Mouse (Mus musculus) stomach, postnatal 0 days (tissue): ENCODE results near the gene Tubgcp6. TPM values are rescaled to one million over a fixed set of nuclear protein-coding genes. Genes with fewer than 3 reads are reported as not detected.

Experiments used
- ATAC-seq: fragments of 200-750 bp; cut with Nextera tagmentation; 2 replicates; pipeline ENCODE4 v1.8.0; 2017; ENCODE audit not compliant: low FRiP score, low TSS enrichment
- DNase-seq: peaks from one replicate; pipeline ENCODE4 v3.0.0-alpha.2; 2016; ENCODE audit warnings: low spot score
- H3K27ac ChIP-seq: fragments of 300-500 bp; sonication (generic); replicated peaks from 2 replicates; pipeline ENCODE4 v1.5.1; 2014; ENCODE audit warnings: mild to moderate bottlenecking, control low read depth
- H3K27me3 ChIP-seq: fragments of 300-500 bp; sonication (generic); 2 replicates; pipeline ENCODE4 v1.6.1; 2014; ENCODE audit warnings: low read length; ENCODE audit not compliant: control insufficient read depth, insufficient read depth
- H3K36me3 ChIP-seq: fragments of 300-500 bp; sonication (generic); 2 replicates; pipeline ENCODE4 v1.6.1; 2014; ENCODE audit warnings: low read length, mixed read lengths; ENCODE audit not compliant: control insufficient read depth, insufficient read depth
- H3K4me1 ChIP-seq: fragments of 300-500 bp; sonication (generic); replicated peaks from 2 replicates; pipeline ENCODE4 v1.6.1; 2014; ENCODE audit warnings: antibody characterized with exemption; ENCODE audit not compliant: control insufficient read depth, insufficient read depth
- H3K4me2 ChIP-seq: fragments of 300-500 bp; sonication (generic); replicated peaks from 2 replicates; pipeline ENCODE4 v1.6.1; 2014; ENCODE audit warnings: low read depth, mild to moderate bottlenecking, control low read depth, moderate library complexity
- H3K4me3 ChIP-seq: fragments of 300-500 bp; sonication (generic); 2 replicates; pipeline ENCODE4 v1.5.1; 2014; ENCODE audit warnings: low read depth, low read length, control low read depth
- H3K9ac ChIP-seq: fragments of 300-500 bp; sonication (generic); 2 replicates; pipeline ENCODE4 v1.6.1; 2014; ENCODE audit warnings: mild to moderate bottlenecking, low read length, control low read depth, mixed read lengths
- H3K9me3 ChIP-seq: fragments of 300-500 bp; sonication (generic); 2 replicates; pipeline ENCODE4 v1.6.1; 2016; ENCODE audit warnings: low read length; ENCODE audit not compliant: control insufficient read depth
- CTCF ChIP-seq: IDR thresholded peaks from 2 replicates; pipeline ENCODE4 v1.5.1; 2016; ENCODE audit warnings: antibody characterized with exemption, low read depth, mild to moderate bottlenecking, moderate library complexity
- EP300 ChIP-seq: optimal IDR thresholded peaks from 2 replicates; pipeline ENCODE3; 2016; ENCODE audit warnings: antibody characterized with exemption
- WGBS: fragments of 180-500 bp; shearing (Covaris S2); extraction: QIAGEN DNeasy Blood & Tissue Kit; methylation state at CpG from one replicate; pipeline ENCODE4 v1.1.7; 2014; 5-methylcytosine and 5-hydroxymethylcytosine counted together
- polyA plus RNA-seq: library from polyadenylated mRNA; unstranded; fragments of >200 nt; fragmentation: Nextera tagmentation; extraction: Ambion mirVana; gene quantifications from 2 replicates; pipeline ENCODE4 v1.2.1, GENCODE M21; 2015

Tubgcp6 gene
- 4.0 and 5.2 TPM in 2 replicates for polyA plus RNA-seq

DNA sequence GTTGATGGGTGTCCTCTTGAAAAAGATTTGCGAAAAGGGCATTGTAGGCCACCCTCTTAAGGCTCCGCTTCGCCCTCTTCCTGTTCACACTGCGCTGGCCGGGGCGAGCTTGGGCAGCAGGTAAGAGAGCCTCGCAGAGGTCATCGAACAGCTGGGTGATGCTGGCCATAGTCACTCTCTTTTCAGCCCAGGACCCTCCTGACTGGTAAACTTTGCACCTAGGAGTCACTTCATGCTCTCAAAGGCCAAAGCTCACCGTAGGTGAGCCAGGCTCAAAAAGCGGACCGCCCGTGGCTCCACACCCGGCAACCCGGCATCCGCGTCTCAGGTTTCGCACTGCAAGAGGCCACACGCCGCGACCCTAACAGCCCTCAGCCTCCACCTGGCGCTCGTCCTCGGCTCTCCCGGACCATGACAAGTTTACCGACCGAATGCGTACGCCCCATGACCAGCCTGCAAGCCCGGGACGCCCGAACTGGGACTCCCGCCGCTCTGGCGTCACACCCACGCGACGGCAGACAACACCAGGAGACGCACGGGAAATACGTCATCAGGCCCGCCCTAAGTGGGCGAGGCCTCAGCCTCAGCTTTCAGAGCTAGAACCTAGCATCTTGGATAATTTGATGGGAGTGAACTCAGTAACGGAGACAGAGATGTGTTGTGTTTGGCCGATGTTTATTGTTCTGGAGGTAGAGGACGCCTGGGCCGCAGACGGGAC lies at the start of gene Tubgcp6:
TSS of gene Tubgcp6 (minus strand) at position 464 of the 718 bp plus-strand sequence.
- peak within 1 kb of the TSS; percentile 90 for H3K4me3 ChIP-seq
- no peaks in the 10 kb centered on the region for H3K9me3 ChIP-seq
- no peak for TF ChIP-seq EP300
- no peak for TF ChIP-seq CTCF
- peak within 1 kb of the TSS; percentile 84 for H3K9ac ChIP-seq
- 0% methylated on average over 47 of the region's 47 CpGs for WGBS
- no peaks in the 10 kb centered on the region; the same call in 1 of the 2 replicates for H3K36me3 ChIP-seq
- H3K27me3 ChIP-seq = no peaks in the 10 kb centered on the region
- peak within 1 kb of the TSS; percentile 94 for H3K4me2 ChIP-seq
- H3K27ac ChIP-seq = peak within 1 kb of the TSS; percentile 71
- peaks cover 8% of the 10 kb centered on the region; the same call in 1 of the 2 replicates for H3K4me1 ChIP-seq
- peak; percentile 96 for DNase-seq
- peak; percentile 87 for ATAC-seq

DNA sequence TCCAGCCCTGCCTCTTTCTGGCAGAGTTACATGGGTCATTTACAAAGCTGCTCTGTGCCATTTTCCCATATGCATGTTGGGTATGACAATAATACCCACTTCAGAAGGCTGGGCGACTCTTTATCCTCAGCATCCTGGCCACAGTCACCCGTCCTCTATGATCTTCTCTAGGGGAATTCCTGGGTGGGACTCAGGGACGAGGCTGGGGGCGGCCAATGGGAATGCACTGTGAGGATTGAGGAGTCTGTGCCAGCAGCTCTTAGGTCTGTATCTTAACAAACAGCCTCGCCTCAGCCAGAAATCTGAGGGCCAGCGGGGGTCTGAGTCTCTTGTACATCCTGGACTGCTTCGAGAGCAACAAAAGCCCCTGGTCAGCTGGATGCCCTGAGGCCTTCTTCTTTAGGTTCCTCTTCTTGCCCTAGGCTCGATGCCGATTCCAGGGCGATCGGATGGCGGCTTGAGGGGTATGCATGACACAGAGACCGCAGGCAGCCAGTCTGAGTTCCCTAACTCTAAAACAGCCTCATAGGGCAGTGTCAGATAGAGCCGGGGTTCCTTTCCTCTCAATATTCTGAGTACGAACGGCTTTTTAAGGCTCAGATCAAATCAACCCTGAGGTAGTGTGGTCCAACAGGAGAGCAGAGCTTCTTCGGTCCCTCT lies 49.5 kb upstream of the Tubgcp6 start:
- no peak for DNase-seq
- Histone ChIP-seq H3K27me3 (no peaks in the 10 kb centered on the region), H3K9me3 (no peaks in the 10 kb centered on the region), H3K27ac (peak overlapping the region; percentile 95), H3K36me3 (peaks cover 5% of the 10 kb centered on the region), H3K9ac (peak overlapping the region; percentile 71), H3K4me3 (peak overlapping the region; percentile 57), H3K4me2 (peak overlapping the region; percentile 100), H3K4me1 (peaks cover 34% of the 10 kb centered on the region)
- TF ChIP-seq CTCF (no peak), EP300 (no peak)
- WGBS = 45% methylated on average over 17 of the region's 17 CpGs
- ATAC-seq = no peak

DNA sequence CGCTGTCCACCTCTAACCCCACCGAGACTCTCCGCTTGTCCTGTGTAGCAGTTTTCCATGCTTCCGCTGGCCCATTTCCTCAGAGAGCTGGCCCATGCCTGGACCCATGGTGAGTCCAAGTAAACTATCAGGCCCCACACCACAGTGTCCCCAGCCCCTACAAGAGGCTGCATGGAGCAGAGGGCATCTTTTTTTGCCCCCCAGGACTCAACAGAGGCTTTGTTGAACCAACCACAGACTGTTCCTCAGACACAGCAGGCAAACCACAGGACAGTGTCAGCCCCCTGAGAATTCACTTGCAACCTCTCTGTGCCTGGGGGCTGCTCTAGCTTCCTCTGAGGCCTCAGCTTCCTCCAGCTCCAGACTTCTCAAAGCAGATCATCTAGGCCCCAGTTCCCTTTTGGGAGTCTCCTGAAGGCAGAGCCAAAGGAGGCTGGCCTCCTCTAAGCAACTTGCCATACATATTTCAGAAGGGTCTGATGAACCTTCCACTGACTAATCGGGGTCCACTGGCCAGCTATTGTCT lies 48.7 kb upstream of the Tubgcp6 start:
- TF ChIP-seq EP300 (no peak), CTCF (no peak)
- Histone ChIP-seq H3K9ac (no peak overlapping the region), H3K9me3 (no peaks in the 10 kb centered on the region), H3K36me3 (peaks cover 12% of the 10 kb centered on the region), H3K27ac (0 out of 2 replicates have a peak overlapping the region, but pooled peaks have one; percentile 5), H3K4me2 (no peak overlapping the region), H3K4me1 (peaks cover 27% of the 10 kb centered on the region), H3K27me3 (no peaks in the 10 kb centered on the region), H3K4me3 (no peak overlapping the region)
- 83% methylated on average over 5 of the region's 5 CpGs for WGBS
- ATAC-seq (no peak), DNase-seq (no peak)

DNA sequence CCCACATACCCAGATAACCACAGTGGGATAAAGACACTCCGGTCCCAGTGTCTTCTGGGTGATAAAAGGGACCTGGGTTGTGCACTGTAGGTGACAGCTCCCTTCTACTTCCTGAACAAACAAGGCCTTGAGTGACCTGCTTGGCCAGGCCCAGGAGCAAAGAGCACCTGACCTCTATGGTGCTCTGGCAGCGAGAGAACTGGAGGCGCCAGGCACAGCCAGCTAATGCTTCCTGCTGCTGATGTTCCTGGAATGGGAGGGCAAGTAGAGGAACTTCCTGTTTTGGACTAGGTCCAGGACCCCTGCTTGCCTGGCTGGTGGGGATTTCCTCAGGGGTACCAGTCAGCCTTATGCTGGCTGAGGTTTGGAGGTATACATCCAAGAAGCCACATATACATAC lies 47.2 kb upstream of the Tubgcp6 start:
- Histone ChIP-seq H3K36me3 (peaks cover 24% of the 10 kb centered on the region), H3K4me2 (no peak overlapping the region; the same call in 1 of the 2 replicates), H3K9ac (0 out of 2 replicates have a peak overlapping the region, but pooled peaks have one; percentile 8), H3K27ac (peak overlapping the region; percentile 88), H3K4me1 (peaks cover 25% of the 10 kb centered on the region), H3K9me3 (no peaks in the 10 kb centered on the region), H3K4me3 (no peak overlapping the region), H3K27me3 (no peaks in the 10 kb centered on the region)
- 40% methylated on average over 3 of the region's 3 CpGs for WGBS
- TF ChIP-seq EP300 = no peak
- no peak for TF ChIP-seq CTCF
- DNase-seq (peak; percentile 65), ATAC-seq (peak; percentile 55)

DNA sequence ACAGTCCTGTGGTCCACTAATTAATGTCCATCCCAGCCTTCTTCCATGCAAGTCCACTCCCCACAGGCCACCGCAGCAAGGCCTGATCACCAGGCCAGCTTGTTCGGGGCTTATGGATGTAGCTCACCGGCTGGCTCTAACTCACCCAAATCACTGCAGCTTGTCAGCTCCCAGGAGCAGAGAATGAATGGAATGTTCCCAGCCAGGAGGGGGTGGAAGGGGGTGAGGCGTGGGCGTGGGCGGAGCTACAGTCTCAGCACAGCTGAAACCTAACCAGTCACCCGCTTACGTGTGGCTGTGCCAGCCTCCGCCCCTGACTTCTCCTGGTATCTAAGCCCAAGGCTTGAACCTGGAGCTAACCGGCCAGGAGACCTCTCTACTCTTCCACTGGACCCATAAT lies 46.5 kb upstream of the Tubgcp6 start:
- ATAC-seq = peak; percentile 60
- Histone ChIP-seq H3K36me3 (peaks cover 27% of the 10 kb centered on the region), H3K27me3 (no peaks in the 10 kb centered on the region), H3K4me1 (peaks cover 23% of the 10 kb centered on the region), H3K9me3 (no peaks in the 10 kb centered on the region), H3K4me3 (peak overlapping the region; percentile 10; the same call in 1 of the 2 replicates), H3K9ac (peak overlapping the region; percentile 41), H3K4me2 (peak overlapping the region; percentile 34), H3K27ac (peak overlapping the region; percentile 88)
- WGBS = 7% methylated on average over 10 of the region's 10 CpGs
- peak; percentile 90 for DNase-seq
- TF ChIP-seq CTCF = no peak; the same call in 1 of the 2 replicates
- TF ChIP-seq EP300 = no peak
